Mouse (Mus musculus) lung, postnatal 0 days (tissue): ENCODE data around the gene Abca7.

ENCODE experiments used
- CTCF ChIP-seq: IDR thresholded peaks from 2 replicates; pipeline ENCODE4 v1.5.1; 2016; ENCODE audit warnings: antibody characterized with exemption, mild to moderate bottlenecking
- EP300 ChIP-seq: IDR thresholded peaks from 2 replicates; pipeline ENCODE4 v1.6.1; 2016; ENCODE audit warnings: antibody characterized with exemption, mild to moderate bottlenecking, control low read depth

DNA sequence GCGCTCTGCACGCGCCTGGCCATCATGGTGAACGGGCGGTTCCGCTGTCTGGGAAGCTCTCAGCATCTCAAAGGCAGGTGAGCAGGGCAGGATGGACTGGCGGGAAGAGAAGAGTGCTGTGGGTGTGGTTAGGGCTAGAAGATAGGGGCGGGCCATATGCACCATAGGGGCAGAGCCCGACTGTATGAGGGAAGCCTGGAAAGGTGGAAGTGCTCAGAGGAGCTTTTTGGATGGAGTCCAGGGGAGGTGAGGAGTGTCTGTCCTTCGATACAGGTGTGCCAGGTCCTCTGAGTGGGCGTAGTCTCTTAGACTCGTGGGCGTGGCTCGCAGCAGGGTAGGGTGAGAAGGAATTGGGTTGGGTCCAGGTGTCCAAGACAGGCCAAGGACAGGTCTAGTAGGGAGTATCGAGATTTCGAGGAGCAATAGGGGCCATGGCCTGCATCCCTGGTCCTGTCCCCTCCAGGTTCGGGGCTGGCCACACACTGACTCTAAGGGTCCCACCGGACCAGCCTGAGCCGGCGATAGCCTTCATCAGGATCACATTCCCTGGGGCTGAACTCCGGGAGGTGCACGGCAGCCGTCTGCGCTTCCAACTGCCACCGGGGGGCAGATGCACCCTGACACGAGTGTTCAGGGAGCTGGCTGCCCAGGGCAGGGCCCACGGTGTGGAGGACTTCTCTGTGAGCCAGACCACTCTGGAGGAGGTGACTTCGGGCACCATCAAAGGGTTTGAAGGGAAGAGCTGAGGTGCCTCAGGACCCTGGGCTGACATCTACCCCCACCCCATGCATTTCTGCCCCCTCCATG lies 18.4 kb downstream of the Abca7 start:
- TF ChIP-seq CTCF (peak; percentile 56), EP300 (no peak)
